Mouse (Mus musculus): ENCODE data around the gene Msx3. TPM values are rescaled to one million over a fixed set of nuclear protein-coding genes. Genes with fewer than 3 reads are reported as not detected.

Gene Msx3
- polyA plus RNA-seq, 1 experiment from 2014 or later: 103 TPM

- Histone ChIP-seq H3K36me3 (ENCODE audit: control insufficient read depth, insufficient read depth, low read length) (peaks cover 3% of the 10 kb centered on the region; the same call in 1 of the 2 replicates), H3K27ac (ENCODE audit: low read depth, low read length) (no peak overlapping the region), H3K27me3 (ENCODE audit: control insufficient read depth, insufficient read depth, low read length) (peaks cover 51% of the 10 kb centered on the region), H3K4me3 (ENCODE audit: low read depth, low read length) (no peak overlapping the region), H3K9ac (ENCODE audit: low read length) (no peak overlapping the region), H3K4me1 (ENCODE audit: control insufficient read depth, insufficient read depth, low read length) (peaks cover 6% of the 10 kb centered on the region), H3K9me3 (ENCODE audit: control insufficient read depth, low read length) (no peaks in the 10 kb centered on the region), H3K4me2 (ENCODE audit: low read depth) (no peak overlapping the region)
- DNase-seq (ENCODE audit: low spot score) (no peak), ATAC-seq (ENCODE audit: insufficient read depth, low FRiP score, low TSS enrichment) (no peak)
- WGBS: 80% methylated on average over 4 of the region's 4 CpGs
Observed at GRCm38 (mm10) chr7:140045546-140045945, 3.3 kb downstream of the Msx3 start.

GRCm38 (mm10) chr7:140042728-140043127, 6.2 kb downstream of the Msx3 start:
- 57% methylated on average over 3 of the region's 3 CpGs for WGBS
- peaks cover 3% of the 10 kb centered on the region; the same call in 1 of the 2 replicates for H3K36me3 ChIP-seq (ENCODE audit: control insufficient read depth, insufficient read depth, low read length)
- H3K4me2 ChIP-seq (ENCODE audit: low read depth): no peak overlapping the region
- no peaks in the 10 kb centered on the region for H3K9me3 ChIP-seq (ENCODE audit: control insufficient read depth, low read length)
- no peak overlapping the region for H3K9ac ChIP-seq (ENCODE audit: low read length)
- peaks cover 25% of the 10 kb centered on the region for H3K27me3 ChIP-seq (ENCODE audit: control insufficient read depth, insufficient read depth, low read length)
- H3K4me3 ChIP-seq (ENCODE audit: low read depth, low read length): no peak overlapping the region
- H3K4me1 ChIP-seq (ENCODE audit: control insufficient read depth, insufficient read depth, low read length): no peaks in the 10 kb centered on the region
- DNase-seq (ENCODE audit: low spot score) (no peak), ATAC-seq (ENCODE audit: insufficient read depth, low FRiP score, low TSS enrichment) (no peak)
- H3K27ac ChIP-seq (ENCODE audit: low read depth, low read length): no peak overlapping the region

GRCm38 (mm10) chr7:140037171-140037555, 11.7 kb downstream of the Msx3 start:
- H3K4me3 ChIP-seq (ENCODE audit: low read depth, low read length): peak overlapping the region; percentile 84
- H3K27ac ChIP-seq (ENCODE audit: low read depth, low read length): no peak overlapping the region
- H3K36me3 ChIP-seq (ENCODE audit: control insufficient read depth, insufficient read depth, low read length): peaks cover 9% of the 10 kb centered on the region
- peaks cover 18% of the 10 kb centered on the region for H3K4me1 ChIP-seq (ENCODE audit: control insufficient read depth, insufficient read depth, low read length)
- peak overlapping the region; percentile 92 for H3K4me2 ChIP-seq (ENCODE audit: low read depth)
- ATAC-seq (ENCODE audit: insufficient read depth, low FRiP score, low TSS enrichment) (no peak), DNase-seq (ENCODE audit: low spot score) (no peak)
- no peaks in the 10 kb centered on the region for H3K27me3 ChIP-seq (ENCODE audit: control insufficient read depth, insufficient read depth, low read length)
- WGBS: 46% methylated on average over 3 of the region's 3 CpGs
- H3K9me3 ChIP-seq (ENCODE audit: control insufficient read depth, low read length): no peaks in the 10 kb centered on the region
- peak overlapping the region; percentile 89 for H3K9ac ChIP-seq (ENCODE audit: low read length)

- Histone ChIP-seq H3K9ac (ENCODE audit: low read length) (peak within 1 kb of the TSS; percentile 89), H3K9me3 (ENCODE audit: control insufficient read depth, low read length) (no peaks in the 10 kb centered on the region), H3K36me3 (ENCODE audit: control insufficient read depth, insufficient read depth, low read length) (peaks cover 9% of the 10 kb centered on the region), H3K4me1 (ENCODE audit: control insufficient read depth, insufficient read depth, low read length) (peaks cover 18% of the 10 kb centered on the region), H3K27ac (ENCODE audit: low read depth, low read length) (peak within 1 kb of the TSS; percentile 78), H3K4me3 (ENCODE audit: low read depth, low read length) (peak within 1 kb of the TSS; percentile 84), H3K27me3 (ENCODE audit: control insufficient read depth, insufficient read depth, low read length) (no peaks in the 10 kb centered on the region), H3K4me2 (ENCODE audit: low read depth) (peak within 1 kb of the TSS; percentile 92)
- 1% methylated on average over 68 of the region's 69 CpGs for WGBS
- DNase-seq (ENCODE audit: low spot score) (peak; percentile 95), ATAC-seq (ENCODE audit: insufficient read depth, low FRiP score, low TSS enrichment) (peak; percentile 97)
Observed at GRCm38 (mm10) chr7:140036281-140037170, 12.4 kb downstream of the Msx3 start, which contains the start of the genes Zfp511 and Tubgcp2. Gene Zfp511, plus strand, starts transcription at chr7:140036391. Gene Tubgcp2, minus strand, starts transcription at chr7:140036669.

GRCm38 (mm10) chr7:140035456-140035855, 13.4 kb downstream of the Msx3 start:
- Histone ChIP-seq H3K4me1 (ENCODE audit: control insufficient read depth, insufficient read depth, low read length) (peaks cover 18% of the 10 kb centered on the region), H3K9me3 (ENCODE audit: control insufficient read depth, low read length) (no peaks in the 10 kb centered on the region), H3K9ac (ENCODE audit: low read length) (peak overlapping the region; percentile 89), H3K27ac (ENCODE audit: low read depth, low read length) (no peak overlapping the region), H3K4me3 (ENCODE audit: low read depth, low read length) (peak overlapping the region; percentile 84), H3K27me3 (ENCODE audit: control insufficient read depth, insufficient read depth, low read length) (no peaks in the 10 kb centered on the region), H3K4me2 (ENCODE audit: low read depth) (peak overlapping the region; percentile 92), H3K36me3 (ENCODE audit: control insufficient read depth, insufficient read depth, low read length) (peaks cover 9% of the 10 kb centered on the region)
- ATAC-seq (ENCODE audit: insufficient read depth, low FRiP score, low TSS enrichment): no peak
- WGBS: 23% methylated on average over 7 of the region's 7 CpGs
- no peak for DNase-seq (ENCODE audit: low spot score)

GRCm38 (mm10) chr7:140033386-140033785, 15.5 kb downstream of the Msx3 start:
- H3K36me3 ChIP-seq (ENCODE audit: control insufficient read depth, insufficient read depth, low read length): peaks cover 22% of the 10 kb centered on the region
- WGBS: 95% methylated on average over 9 of the region's 9 CpGs

GRCm38 (mm10) chr7:140032366-140032765, 16.5 kb downstream of the Msx3 start:
- Histone ChIP-seq H3K27me3 (ENCODE audit: control insufficient read depth, insufficient read depth, low read length) (no peaks in the 10 kb centered on the region), H3K36me3 (ENCODE audit: control insufficient read depth, insufficient read depth, low read length) (peaks cover 27% of the 10 kb centered on the region), H3K27ac (ENCODE audit: low read depth, low read length) (no peak overlapping the region), H3K4me1 (ENCODE audit: control insufficient read depth, insufficient read depth, low read length) (peaks cover 18% of the 10 kb centered on the region), H3K4me3 (ENCODE audit: low read depth, low read length) (no peak overlapping the region), H3K9ac (ENCODE audit: low read length) (no peak overlapping the region), H3K4me2 (ENCODE audit: low read depth) (no peak overlapping the region), H3K9me3 (ENCODE audit: control insufficient read depth, low read length) (no peaks in the 10 kb centered on the region)
- ATAC-seq (ENCODE audit: insufficient read depth, low FRiP score, low TSS enrichment) (no peak), DNase-seq (ENCODE audit: low spot score) (no peak)
- 94% methylated on average over 10 of the region's 10 CpGs for WGBS

More at GRCm38 (mm10) chr7:140033386-140033785, 15.5 kb downstream of the Msx3 start:
- ATAC-seq (ENCODE audit: insufficient read depth, low FRiP score, low TSS enrichment) (no peak), DNase-seq (ENCODE audit: low spot score) (no peak)
- Histone ChIP-seq H3K4me1 (ENCODE audit: control insufficient read depth, insufficient read depth, low read length) (peaks cover 18% of the 10 kb centered on the region), H3K4me3 (ENCODE audit: low read depth, low read length) (no peak overlapping the region), H3K27ac (ENCODE audit: low read depth, low read length) (no peak overlapping the region), H3K9me3 (ENCODE audit: control insufficient read depth, low read length) (no peaks in the 10 kb centered on the region), H3K4me2 (ENCODE audit: low read depth) (no peak overlapping the region), H3K9ac (ENCODE audit: low read length) (no peak overlapping the region), H3K27me3 (ENCODE audit: control insufficient read depth, insufficient read depth, low read length) (no peaks in the 10 kb centered on the region)

- Histone ChIP-seq H3K4me1 (ENCODE audit: control insufficient read depth, insufficient read depth, low read length) (peaks cover 12% of the 10 kb centered on the region), H3K36me3 (ENCODE audit: control insufficient read depth, insufficient read depth, low read length) (peaks cover 27% of the 10 kb centered on the region), H3K27ac (ENCODE audit: low read depth, low read length) (no peak overlapping the region), H3K4me2 (ENCODE audit: low read depth) (no peak overlapping the region), H3K9ac (ENCODE audit: low read length) (no peak overlapping the region), H3K27me3 (ENCODE audit: control insufficient read depth, insufficient read depth, low read length) (no peaks in the 10 kb centered on the region), H3K9me3 (ENCODE audit: control insufficient read depth, low read length) (no peaks in the 10 kb centered on the region), H3K4me3 (ENCODE audit: low read depth, low read length) (no peak overlapping the region)
- DNase-seq (ENCODE audit: low spot score) (no peak), ATAC-seq (ENCODE audit: insufficient read depth, low FRiP score, low TSS enrichment) (no peak)
- WGBS: 96% methylated on average over 12 of the region's 12 CpGs
Observed at GRCm38 (mm10) chr7:140031771-140032170, 17.1 kb downstream of the Msx3 start.

GRCm38 (mm10) chr7:140011336-140011735, 37.6 kb downstream of the Msx3 start:
- Histone ChIP-seq H3K9ac (ENCODE audit: low read length) (no peak overlapping the region), H3K4me3 (ENCODE audit: low read depth, low read length) (no peak overlapping the region), H3K36me3 (ENCODE audit: control insufficient read depth, insufficient read depth, low read length) (peaks cover 5% of the 10 kb centered on the region), H3K9me3 (ENCODE audit: control insufficient read depth, low read length) (no peaks in the 10 kb centered on the region), H3K27ac (ENCODE audit: low read depth, low read length) (no peak overlapping the region), H3K4me1 (ENCODE audit: control insufficient read depth, insufficient read depth, low read length) (no peaks in the 10 kb centered on the region), H3K27me3 (ENCODE audit: control insufficient read depth, insufficient read depth, low read length) (no peaks in the 10 kb centered on the region), H3K4me2 (ENCODE audit: low read depth) (no peak overlapping the region)
- no peak for DNase-seq (ENCODE audit: low spot score)
- WGBS: 95% methylated on average over 17 of the region's 17 CpGs
- ATAC-seq (ENCODE audit: insufficient read depth, low FRiP score, low TSS enrichment): no peak
